Mouse (Mus musculus): ENCODE results near the gene Gfpt1. TPM values are rescaled to one million over a fixed set of nuclear protein-coding genes. Genes with fewer than 3 reads are reported as not detected.

Gfpt1 gene
- total and polyA plus RNA-seq, 2 experiments: 6.3 to 8.6 TPM

DNA sequence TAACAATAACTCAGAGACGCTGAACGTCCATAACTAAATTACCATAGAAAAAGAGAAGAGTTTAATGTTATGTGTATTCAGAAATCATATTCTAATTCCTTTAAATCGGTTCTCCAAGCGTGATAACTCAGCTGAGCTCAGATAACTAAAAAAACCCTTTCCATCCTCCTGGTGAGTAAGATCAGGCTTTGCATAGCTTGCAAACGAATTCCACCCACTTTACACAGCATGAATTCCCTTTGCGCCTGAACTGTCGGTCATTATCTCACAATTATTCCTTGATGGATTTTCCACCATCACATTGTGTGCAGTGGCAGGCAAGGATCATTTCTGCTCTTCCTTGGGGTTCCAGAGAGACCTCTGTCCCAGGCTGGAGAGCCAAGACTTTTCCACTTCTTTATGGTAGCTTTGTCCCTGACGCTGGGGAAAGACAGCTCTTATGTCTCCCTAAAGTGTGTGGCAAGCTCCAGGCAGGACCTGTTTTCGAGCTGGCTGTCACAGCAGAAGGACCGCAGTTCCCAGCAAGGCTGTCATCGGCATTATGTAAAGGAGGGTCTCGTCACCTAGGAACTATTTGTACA is 91.4 kb downstream of the Gfpt1 start:
- H3K27me3 ChIP-seq (ENCODE audit: control insufficient read depth, insufficient read depth, low read length): no peaks in the 10 kb centered on the region
- H3K9ac ChIP-seq (ENCODE audit: low read depth, low read length): no peak overlapping the region
- no peak for DNase-seq (ENCODE audit: extremely low read depth, low read depth, low spot score)
- H3K4me1 ChIP-seq (ENCODE audit: control insufficient read depth, insufficient read depth, low read length): 0 out of 2 replicates have a peak, but pooled peaks cover 2% of the 10 kb centered on the region
- TF ChIP-seq CTCF (IDR thresholded peaks at IDR 0.05; ENCODE audit: low read depth, low read length) (no peak), POLR2A (IDR thresholded peaks at IDR 0.05; ENCODE audit: extremely low read depth, insufficient read depth, low read length) (no peak)
- no peak overlapping the region for H3K4me3 ChIP-seq (ENCODE audit: insufficient read depth, low read depth, low read length)
- 86% methylated on average over 12 of the region's 12 CpGs for WGBS
- H3K27ac ChIP-seq (replicated peaks; ENCODE audit: insufficient read depth, low read depth, low read length): no peak overlapping the region
- H3K36me3 ChIP-seq (ENCODE audit: control insufficient read depth, insufficient read depth, low read length): no peaks in the 10 kb centered on the region
- no peaks in the 10 kb centered on the region for H3K79me2 ChIP-seq (ENCODE audit: control insufficient read depth, insufficient read depth, low read length)

DNA sequence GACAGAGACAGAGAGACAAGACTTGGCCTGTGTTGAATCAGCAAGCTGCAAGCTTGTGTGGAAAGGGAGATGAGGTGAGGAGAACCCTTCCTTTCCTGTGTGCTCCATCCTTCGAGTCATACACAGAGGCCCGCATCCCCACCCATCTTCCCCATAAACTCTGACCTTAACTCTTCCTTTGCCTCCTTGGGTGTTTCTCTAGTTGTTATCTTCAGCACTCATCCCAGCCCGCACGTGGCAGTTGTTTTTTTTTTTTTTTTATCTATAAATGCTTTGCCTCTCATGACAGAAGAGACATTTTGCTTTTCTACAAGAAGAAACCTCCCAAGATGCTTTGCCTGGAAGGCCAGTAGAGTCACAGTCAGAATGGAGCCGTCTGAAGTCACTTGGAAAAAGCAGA is 95.8 kb downstream of the Gfpt1 start:
- no peaks in the 10 kb centered on the region for H3K79me2 ChIP-seq (ENCODE audit: control insufficient read depth, insufficient read depth, low read length)
- 86% methylated on average over 5 of the region's 5 CpGs for WGBS
- TF ChIP-seq CTCF (IDR thresholded peaks at IDR 0.05; ENCODE audit: low read depth, low read length) (no peak), POLR2A (IDR thresholded peaks at IDR 0.05; ENCODE audit: extremely low read depth, insufficient read depth, low read length) (no peak)
- DNase-seq (ENCODE audit: extremely low read depth, low read depth, low spot score): no peak
- H3K27ac ChIP-seq (replicated peaks; ENCODE audit: insufficient read depth, low read depth, low read length): no peak overlapping the region
- H3K9ac ChIP-seq (ENCODE audit: low read depth, low read length): no peak overlapping the region
- no peaks in the 10 kb centered on the region for H3K27me3 ChIP-seq (ENCODE audit: control insufficient read depth, insufficient read depth, low read length)
- H3K36me3 ChIP-seq (ENCODE audit: control insufficient read depth, insufficient read depth, low read length): no peaks in the 10 kb centered on the region
- no peak overlapping the region for H3K4me3 ChIP-seq (ENCODE audit: insufficient read depth, low read depth, low read length)
- no peaks in the 10 kb centered on the region for H3K4me1 ChIP-seq (ENCODE audit: control insufficient read depth, insufficient read depth, low read length)

DNA sequence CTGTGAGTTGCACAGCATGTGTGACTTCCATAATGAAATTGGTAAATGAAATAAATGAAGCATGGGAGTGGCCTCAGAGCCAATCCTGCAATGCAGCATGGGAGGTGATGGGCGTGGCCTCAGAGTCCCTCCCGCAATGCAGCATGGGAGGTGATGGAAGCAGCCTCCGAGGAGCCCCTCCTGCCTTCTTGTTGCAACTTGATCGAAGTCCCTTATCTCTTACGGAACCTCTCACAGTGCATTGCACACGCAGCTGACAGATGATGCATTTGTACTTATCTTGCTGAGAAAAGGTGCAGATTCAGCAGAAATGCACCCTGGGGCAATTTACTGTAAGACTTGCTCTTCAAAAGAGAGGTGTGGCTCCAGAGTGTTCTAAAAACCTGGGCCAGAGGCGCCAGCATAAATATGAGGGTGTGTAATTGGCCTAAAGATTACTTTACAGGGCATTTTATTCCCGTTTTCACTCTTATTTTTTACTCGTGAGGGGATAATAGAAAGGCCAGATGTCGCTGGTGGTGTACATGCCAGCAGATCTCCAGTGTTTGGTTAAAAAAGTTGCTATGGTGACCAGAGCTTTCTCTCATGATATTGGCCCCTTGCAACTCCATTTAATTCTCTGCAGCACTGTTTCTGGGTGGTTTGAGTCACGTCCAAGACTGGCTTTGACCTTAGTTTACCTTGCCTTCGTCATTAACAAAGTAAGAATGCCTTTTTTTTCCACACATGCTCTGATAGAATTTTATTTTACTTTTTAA is 97.3 kb downstream of the Gfpt1 start:
- Histone ChIP-seq H3K27me3 (ENCODE audit: control insufficient read depth, insufficient read depth, low read length) (no peaks in the 10 kb centered on the region), H3K27ac (replicated peaks; ENCODE audit: insufficient read depth, low read depth, low read length) (no peak overlapping the region), H3K4me3 (ENCODE audit: insufficient read depth, low read depth, low read length) (no peak overlapping the region), H3K9ac (ENCODE audit: low read depth, low read length) (no peak overlapping the region), H3K4me1 (ENCODE audit: control insufficient read depth, insufficient read depth, low read length) (no peaks in the 10 kb centered on the region), H3K79me2 (ENCODE audit: control insufficient read depth, insufficient read depth, low read length) (no peaks in the 10 kb centered on the region), H3K36me3 (ENCODE audit: control insufficient read depth, insufficient read depth, low read length) (no peaks in the 10 kb centered on the region)
- no peak for DNase-seq (ENCODE audit: extremely low read depth, low read depth, low spot score)
- 85% methylated on average over 12 of the region's 12 CpGs for WGBS
- TF ChIP-seq POLR2A (IDR thresholded peaks at IDR 0.05; ENCODE audit: extremely low read depth, insufficient read depth, low read length): no peak
- no peak for TF ChIP-seq CTCF (IDR thresholded peaks at IDR 0.05; ENCODE audit: low read depth, low read length)

Other genes with a start within 250 kb of the Gfpt1 start
- gene Anxa4, start 249.3 kb upstream of the Gfpt1 start, total RNA-seq (2014; rRNA removed): 49.1 and 57.6 TPM in 2 replicates
- 31.2 and 31.7 TPM in 2 replicates for gene Anxa4, start 249.3 kb upstream of the Gfpt1 start, polyA plus RNA-seq (2012; rRNA removed)
- 2.6 and 5.8 TPM in 2 replicates for gene Aak1, start 193.3 kb upstream of the Gfpt1 start, total RNA-seq (2014; rRNA removed)
- 5.2 and 7.2 TPM in 2 replicates for gene Aak1, start 193.3 kb upstream of the Gfpt1 start, polyA plus RNA-seq (2012; rRNA removed)
- gene Nfu1, start 33.6 kb upstream of the Gfpt1 start, total RNA-seq (2014; rRNA removed): 43.6 and 51.7 TPM in 2 replicates
- gene Nfu1, start 33.6 kb upstream of the Gfpt1 start, polyA plus RNA-seq (2012; rRNA removed): 152 and 210 TPM in 2 replicates
- not detected in 2 replicates for gene D6Ertd527e, start 61.9 kb downstream of the Gfpt1 start, total RNA-seq (2014; rRNA removed)
- not detected in 2 replicates for gene D6Ertd527e, start 61.9 kb downstream of the Gfpt1 start, polyA plus RNA-seq (2012; rRNA removed)

All from liver, adult 2 months (tissue).